In genomic region chr15:38431668-38432067, GRCm38 (mm10) we compare ENCODE assay signal across 7 mouse cellular contexts.
A peak's percentile ranks its signal among the peaks of the same experiment; 100 is the strongest.
DNase-seq lines count a peak whose midpoint lies in the region; ATAC-seq and TF ChIP-seq lines count a peak whose summit lies in the region.

No protein-coding gene starts in this region.

- H3K4me3 ChIP-seq in ES-Bruce4 (ENCODE audit: low read depth, low read length): no peak overlapping the region
- H3K4me3 ChIP-seq in heart, embryonic 16.5 days (ENCODE audit: low read length): no peak overlapping the region
- no peak overlapping the region for H3K4me3 ChIP-seq in hindbrain, embryonic 12.5 days

- no peak overlapping the region for H3K27ac ChIP-seq in ES-Bruce4 (ENCODE audit: insufficient read depth, low read length)
- no peak overlapping the region for H3K27ac ChIP-seq in heart, embryonic 16.5 days (ENCODE audit: low read length)
- H3K27ac ChIP-seq in hindbrain, embryonic 12.5 days: no peak overlapping the region

- peak; percentile 43 for DNase-seq in 3T3-L1 (ENCODE audit: low read depth, low spot score)
- peak; percentile 86 to 93 for DNase-seq in lung, adult 18-20 months
- DNase-seq in left cerebral cortex, postnatal 4 days: no peak

- peaks cover 13% of the 10 kb centered on the region for H3K9me3 ChIP-seq in ES-Bruce4 (replicated peaks; ENCODE audit: control insufficient read depth, insufficient read depth, low read length, poor library complexity, severe bottlenecking)
- H3K9me3 ChIP-seq in heart, embryonic 16.5 days (replicated peaks; ENCODE audit: control insufficient read depth, low read length): peaks cover 7% of the 10 kb centered on the region; the same call in 1 of the 2 replicates
- H3K9me3 ChIP-seq in hindbrain, embryonic 12.5 days (replicated peaks): peaks cover 3% of the 10 kb centered on the region; the same call in 1 of the 2 replicates

- intact Hi-C loops in left cerebral cortex, postnatal 4 days (cut with DNase I): no loop called here

- H3K4me2 ChIP-seq in heart, embryonic 16.5 days (ENCODE audit: low read depth, low read length): no peak overlapping the region
- H3K4me2 ChIP-seq in hindbrain, embryonic 12.5 days (replicated peaks): no peak overlapping the region

- ATAC-seq in heart, embryonic 16.5 days (replicated peaks; ENCODE audit: extremely low read depth, insufficient read depth, low FRiP score): 0 out of 2 replicates have a peak, but pooled peaks have one; percentile 28
- ATAC-seq in frontal cortex, adult (ENCODE audit: low TSS enrichment): no peak
- no peak for ATAC-seq in hindbrain, embryonic 12.5 days (ENCODE audit: low FRiP score)

- WGBS in heart, embryonic 16.5 days: 52% methylated on average over 2 of the region's 2 CpGs
- 82% methylated on average over 2 of the region's 2 CpGs for WGBS in hindbrain, embryonic 12.5 days

- H3K27me3 ChIP-seq in ES-Bruce4 (ENCODE audit: control insufficient read depth, insufficient read depth, low read length, poor library complexity, severe bottlenecking): no peaks in the 10 kb centered on the region
- no peaks in the 10 kb centered on the region for H3K27me3 ChIP-seq in heart, embryonic 16.5 days (ENCODE audit: control insufficient read depth, insufficient read depth, low read length)
- H3K27me3 ChIP-seq in hindbrain, embryonic 12.5 days: no peaks in the 10 kb centered on the region

- H3K9ac ChIP-seq in ES-Bruce4 (ENCODE audit: low read depth, poor library complexity, severe bottlenecking): no peak overlapping the region
- H3K9ac ChIP-seq in heart, embryonic 16.5 days (ENCODE audit: low read length): no peak overlapping the region
- H3K9ac ChIP-seq in hindbrain, embryonic 12.5 days: no peak overlapping the region

- H3K36me3 ChIP-seq in ES-Bruce4 (ENCODE audit: control insufficient read depth, insufficient read depth, low read length, poor library complexity, severe bottlenecking): no peaks in the 10 kb centered on the region
- H3K36me3 ChIP-seq in heart, embryonic 16.5 days (ENCODE audit: control insufficient read depth, insufficient read depth): no peaks in the 10 kb centered on the region
- no peaks in the 10 kb centered on the region for H3K36me3 ChIP-seq in hindbrain, embryonic 12.5 days

- no peak for TF ChIP-seq EP300 in ES-Bruce4 (IDR thresholded peaks at IDR 0.05; ENCODE audit: insufficient read depth, low read depth, low read length)

- TF ChIP-seq CTCF in ES-Bruce4 (IDR thresholded peaks at IDR 0.05; ENCODE audit: low read depth, low read length): peak; percentile 36

- no peaks in the 10 kb centered on the region for H3K4me1 ChIP-seq in ES-Bruce4 (ENCODE audit: control insufficient read depth, insufficient read depth, low read length)
- no peaks in the 10 kb centered on the region for H3K4me1 ChIP-seq in heart, embryonic 16.5 days (ENCODE audit: control insufficient read depth, insufficient read depth, low read length)
- H3K4me1 ChIP-seq in hindbrain, embryonic 12.5 days: no peaks in the 10 kb centered on the region

- no peak for TF ChIP-seq POLR2A in ES-Bruce4 (IDR thresholded peaks at IDR 0.05; ENCODE audit: insufficient read depth, low read length)
